Mouse (Mus musculus) B cell, adult 2 months (primary cell): ENCODE data around the gene Aldoart2.
"Not testable (repeated sequence)": the region's sequence is repeated elsewhere in the genome, so short reads cannot be mapped to it uniquely, and the experiment has no call there.

ENCODE experiments used
- DNase-seq, 2 experiments: peaks; one replicate each; pipeline ENCODE4 v3.0.0; 2022

Aldoart2 gene

DNA sequence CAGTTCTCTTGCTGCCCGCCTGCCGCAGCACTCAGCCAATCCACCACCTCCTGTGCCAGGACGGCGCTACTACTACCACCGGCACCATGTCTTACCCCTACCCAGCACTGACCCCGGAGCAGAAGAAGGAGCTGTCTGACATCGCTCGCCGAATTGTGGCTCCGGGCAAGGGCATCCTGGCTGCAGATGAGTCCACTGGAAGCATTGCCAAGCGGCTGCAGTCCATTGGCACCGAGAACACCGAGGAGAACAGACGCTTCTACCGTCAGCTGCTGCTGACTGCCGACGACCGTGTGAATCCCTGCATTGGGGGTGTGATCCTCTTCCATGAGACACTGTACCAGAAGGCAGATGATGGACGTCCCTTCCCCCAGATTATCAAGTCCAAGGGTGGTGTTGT is at the start of gene Aldoart2:
TSS of gene Aldoart2 (plus strand) at position 34 of the 400 bp plus-strand sequence.
- DNase-seq, result no peak

GRCm38 (mm10) chr12:55518061-55518738 is 46.8 kb upstream of the Aldoart2 start:
- DNase-seq, result peak; percentile 44 to 46

DNA sequence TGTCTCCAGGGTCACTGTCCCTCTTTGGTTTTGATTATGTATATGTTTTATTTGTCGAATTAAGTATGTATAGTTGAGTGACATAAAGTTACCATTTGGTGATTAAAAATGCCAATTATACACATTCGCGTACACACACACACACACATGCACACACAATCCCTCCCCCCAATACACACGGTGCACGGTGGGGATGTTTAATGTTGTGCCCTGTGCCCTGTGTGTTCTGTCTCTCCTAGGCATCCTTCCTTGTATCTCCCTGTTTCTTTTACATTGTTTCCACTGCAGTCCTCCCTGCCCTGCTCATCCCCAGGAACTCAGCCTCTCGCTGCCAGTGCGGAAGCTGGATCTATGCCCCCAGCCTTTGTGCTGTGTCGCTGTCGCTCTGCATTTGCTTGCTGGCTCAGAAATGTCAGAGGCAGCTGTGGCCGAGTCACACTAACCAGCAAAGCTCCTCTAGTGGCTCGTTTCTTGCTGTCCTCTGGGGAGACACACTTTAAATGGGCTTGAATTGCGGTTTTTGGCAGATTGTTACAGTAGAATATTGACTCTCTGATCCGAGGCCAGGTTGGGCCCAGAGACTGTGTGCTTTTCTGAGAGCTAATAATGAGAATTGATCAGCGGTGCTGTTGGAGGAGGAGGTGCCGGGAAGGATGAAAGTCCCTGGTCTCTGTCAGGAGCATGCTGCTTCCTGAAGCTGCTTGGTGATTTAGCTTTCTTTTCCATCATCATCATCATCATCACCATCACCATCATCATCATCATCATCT is 37.9 kb upstream of the Aldoart2 start:
- no peak for DNase-seq

GRCm38 (mm10) chr12:55536537-55537135 is 28.4 kb upstream of the Aldoart2 start:
- peak in 1 of 2 experiments; percentile 4 for DNase-seq

- DNase-seq, result no peak
Observed at GRCm38 (mm10) chr12:55537742-55538141, 27.3 kb upstream of the Aldoart2 start.

GRCm38 (mm10) chr12:55538328-55538971 is 26.6 kb upstream of the Aldoart2 start:
- no peak for DNase-seq

DNA sequence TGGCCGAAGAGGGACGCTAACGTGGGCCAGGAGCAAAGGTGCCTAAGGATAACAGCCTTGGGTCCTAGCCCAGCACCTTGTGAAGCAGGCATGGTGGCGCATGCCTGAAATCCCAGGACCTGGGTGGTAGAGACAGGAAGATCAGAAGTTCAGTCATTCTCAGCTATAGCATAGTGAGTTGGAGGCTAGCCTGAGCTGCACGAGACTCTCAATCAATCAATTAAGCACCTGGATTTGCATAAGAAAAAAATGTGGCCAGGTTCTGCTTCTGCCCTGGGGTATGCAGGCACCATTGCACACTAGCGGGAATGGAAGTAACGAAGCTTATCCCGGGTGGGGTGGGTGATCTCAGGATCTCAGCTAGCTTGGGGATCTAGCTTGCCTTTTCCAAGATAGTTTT is 25.9 kb upstream of the Aldoart2 start:
- no peak for DNase-seq

DNA sequence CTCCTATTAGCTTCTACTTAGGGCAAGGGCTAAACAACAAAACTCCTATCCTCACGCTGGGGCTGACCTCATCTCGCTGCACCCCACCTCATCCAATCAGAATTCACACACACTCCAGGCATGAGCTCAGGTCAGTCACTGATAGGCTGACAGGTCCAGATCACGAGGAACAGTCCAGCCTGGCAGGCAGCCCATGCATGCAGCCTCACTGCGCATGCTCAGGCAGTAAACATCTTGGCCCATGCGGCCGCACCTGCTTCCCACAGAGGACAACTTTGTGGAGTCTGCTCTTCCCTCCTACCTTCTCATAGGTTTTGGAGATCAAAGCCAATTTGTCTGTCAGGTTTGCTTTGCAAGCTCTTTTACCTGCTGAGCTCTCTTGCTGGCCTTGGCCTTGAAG is 10.1 kb upstream of the Aldoart2 start:
- not testable (repeated sequence) for DNase-seq

GRCm38 (mm10) chr12:55557866-55558265 is 7.2 kb upstream of the Aldoart2 start:
- no peak for DNase-seq

DNA sequence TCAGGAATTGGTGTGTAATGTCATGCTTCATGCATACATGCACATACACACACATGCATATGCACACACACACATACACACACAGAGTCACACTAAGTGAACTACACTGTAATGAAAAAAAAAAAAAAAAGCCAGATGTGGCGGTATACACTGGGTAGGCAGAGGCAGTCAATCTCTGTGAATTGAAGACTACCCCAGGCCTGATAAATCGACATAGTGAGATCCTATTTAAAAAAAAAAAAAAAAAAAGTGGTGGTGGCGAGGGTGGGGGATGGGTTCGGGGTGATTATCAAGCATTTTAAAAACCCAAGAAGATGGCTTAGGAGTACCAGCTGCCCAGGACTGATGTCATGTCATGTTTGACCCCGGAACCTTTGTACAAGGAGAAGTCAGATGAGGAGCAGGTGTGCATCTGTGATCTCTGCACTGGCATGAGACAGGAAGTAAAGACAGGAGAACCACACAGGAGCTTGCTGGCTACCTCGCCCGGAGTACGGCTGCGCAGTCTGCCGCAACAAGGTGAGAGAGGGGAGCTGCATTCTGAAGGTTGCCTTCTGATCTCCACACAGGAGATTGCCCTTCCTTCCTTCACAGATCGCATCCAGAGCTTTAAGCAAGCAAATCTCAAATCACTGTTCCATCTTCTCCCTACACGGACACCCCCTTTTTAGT is 5.7 kb upstream of the Aldoart2 start:
- no peak for DNase-seq

GRCm38 (mm10) chr12:55560025-55560690 is 4.9 kb upstream of the Aldoart2 start:
- DNase-seq, result no peak

- DNase-seq, result no peak
Observed at GRCm38 (mm10) chr12:55563742-55564141, 1.3 kb upstream of the Aldoart2 start.

GRCm38 (mm10) chr12:55564187-55564963 is 664 bp upstream of the Aldoart2 start:
- DNase-seq, result no peak

- no peak for DNase-seq
Observed at GRCm38 (mm10) chr12:55565867-55566266, 828 bp downstream of the Aldoart2 start.

- no peak for DNase-seq
Observed at GRCm38 (mm10) chr12:55566837-55567236, 1.8 kb downstream of the Aldoart2 start.

DNA sequence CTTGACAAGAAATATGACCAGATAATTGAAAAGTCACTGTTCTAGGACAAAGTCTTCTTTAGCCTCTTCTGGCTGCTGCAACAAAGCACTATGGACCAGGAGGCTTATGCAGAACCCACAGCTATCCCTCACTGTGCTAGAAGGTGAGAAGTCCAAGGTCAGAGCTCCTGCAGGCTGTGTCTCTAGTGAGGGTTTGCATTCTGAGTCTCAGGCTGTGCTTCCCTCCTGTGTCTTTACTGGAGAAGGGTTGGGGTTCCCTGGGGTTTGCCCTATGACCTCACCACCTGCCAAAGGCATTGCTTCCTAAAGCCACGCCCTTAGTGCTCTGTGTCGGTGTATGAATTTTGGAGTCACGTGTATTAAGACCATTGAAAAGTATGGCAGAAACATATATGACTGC is 3.4 kb downstream of the Aldoart2 start:
- DNase-seq, result no peak

GRCm38 (mm10) chr12:55569676-55570075 is 4.6 kb downstream of the Aldoart2 start:
- no peak for DNase-seq

DNA sequence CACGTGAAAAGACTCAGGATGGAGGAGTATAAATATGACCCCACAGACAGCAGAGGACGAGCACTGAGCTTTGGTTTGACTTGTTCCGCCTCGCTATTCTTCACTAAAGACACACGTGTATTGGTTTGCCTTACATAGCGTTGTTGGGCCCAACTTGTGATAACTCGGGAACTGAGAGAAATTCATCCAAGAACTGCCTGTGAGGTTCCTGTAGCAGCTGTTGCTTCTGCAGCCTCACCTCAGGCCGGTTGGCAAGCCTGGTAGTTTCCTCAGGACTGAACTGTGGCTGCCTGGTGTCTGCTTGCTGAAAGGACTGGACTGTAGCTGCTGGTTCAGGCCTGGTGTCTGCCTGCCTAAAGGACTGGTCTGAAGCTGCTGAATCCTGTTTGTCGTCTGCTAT is 5.6 kb downstream of the Aldoart2 start:
- no peak for DNase-seq

DNA sequence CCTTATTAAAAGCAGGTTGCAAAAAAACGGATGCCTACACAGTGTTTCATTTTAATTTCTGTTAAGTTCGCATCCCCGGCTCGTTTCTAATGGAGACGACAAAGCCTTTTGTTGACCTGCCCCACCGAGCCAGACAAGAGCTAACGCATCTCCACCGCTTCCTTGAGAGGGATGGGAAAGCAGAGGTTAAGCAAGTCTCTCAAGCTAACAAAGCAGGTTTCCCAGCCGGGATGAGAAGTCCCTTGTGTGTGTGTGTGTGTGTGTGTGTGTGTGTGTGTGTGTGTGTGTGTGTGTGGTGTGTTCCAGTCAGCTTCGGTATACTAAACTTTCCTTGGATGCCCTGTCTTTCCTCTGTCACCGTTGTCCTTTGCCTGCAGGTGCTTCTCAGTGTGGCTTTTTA is 6.1 kb downstream of the Aldoart2 start:
- DNase-seq, result no peak

GRCm38 (mm10) chr12:55571661-55572060 is 6.6 kb downstream of the Aldoart2 start:
- DNase-seq, result no peak

DNA sequence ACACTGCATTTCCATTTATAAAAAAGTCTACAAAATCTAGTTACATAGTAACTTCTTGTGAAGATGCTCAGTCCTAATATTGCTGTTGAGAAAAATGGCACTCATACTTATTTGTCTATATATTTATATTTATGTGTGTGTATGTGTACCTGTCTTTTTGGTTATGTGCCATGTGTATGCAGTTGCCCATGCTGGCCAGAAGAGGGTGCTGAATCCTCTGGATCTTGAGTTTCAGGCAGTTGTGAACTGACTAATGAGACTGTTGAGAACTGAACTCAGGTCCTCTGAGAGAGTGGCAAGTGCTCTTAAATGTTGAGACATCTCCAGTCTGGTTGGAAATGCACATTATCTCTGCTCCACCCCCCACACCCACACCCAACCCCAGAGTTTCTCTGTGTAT is 8.1 kb downstream of the Aldoart2 start:
- no peak for DNase-seq

- no peak for DNase-seq
Observed at GRCm38 (mm10) chr12:55573794-55574193, 8.8 kb downstream of the Aldoart2 start.
